22 mouse cellular contexts compared by ENCODE assay signal in genomic region chr8:115420536-115420935, GRCm38 (mm10).
"Had no signal": no experiment of that assay in that cellular context is flagged by ENCODE, and none has a peak within 500 bp of the region (broad histone marks: within the 10 kb centered on the region; RNA-seq: fewer than 3 reads in every experiment).

No protein-coding gene starts in this region.

- H3K9ac ChIP-seq: liver, embryonic 12.5 days; liver, embryonic 15.5 days; lung, embryonic 15.5 days; midbrain, embryonic 12.5 days; midbrain, embryonic 15.5 days; neural tube, embryonic 12.5 days; neural tube, embryonic 15.5 days; stomach, embryonic 15.5 days had no signal

- H3K9me3 ChIP-seq: liver, embryonic 12.5 days; liver, embryonic 15.5 days; lung, embryonic 15.5 days; midbrain, embryonic 12.5 days; midbrain, embryonic 15.5 days; neural tube, embryonic 12.5 days; neural tube, embryonic 15.5 days; stomach, embryonic 15.5 days had no signal

- H3K4me1 ChIP-seq: liver, embryonic 15.5 days; lung, embryonic 15.5 days; midbrain, embryonic 15.5 days; neural tube, embryonic 15.5 days; stomach, embryonic 15.5 days had no signal

- H3K4me2 ChIP-seq: liver, embryonic 12.5 days; liver, embryonic 15.5 days; lung, embryonic 15.5 days; midbrain, embryonic 12.5 days; midbrain, embryonic 15.5 days; neural tube, embryonic 12.5 days; neural tube, embryonic 15.5 days; stomach, embryonic 15.5 days had no signal

- H3K27ac ChIP-seq: layer of hippocampus, adult 2 months; left cerebral cortex, adult 2 months; liver, embryonic 12.5 days; liver, embryonic 15.5 days; lung, embryonic 15.5 days; midbrain, embryonic 12.5 days; midbrain, embryonic 15.5 days; neural tube, embryonic 12.5 days; neural tube, embryonic 15.5 days; stomach, embryonic 15.5 days had no signal

- H3K4me3 ChIP-seq: layer of hippocampus, adult 2 months; left cerebral cortex, adult 2 months; liver, embryonic 12.5 days; liver, embryonic 15.5 days; lung, embryonic 15.5 days; midbrain, embryonic 12.5 days; midbrain, embryonic 15.5 days; neural tube, embryonic 12.5 days; neural tube, embryonic 15.5 days; stomach, embryonic 15.5 days had no signal

- H3K36me3 ChIP-seq: liver, embryonic 12.5 days; liver, embryonic 15.5 days; lung, embryonic 15.5 days; midbrain, embryonic 12.5 days; midbrain, embryonic 15.5 days; neural tube, embryonic 12.5 days; neural tube, embryonic 15.5 days; stomach, embryonic 15.5 days had no signal

- ATAC-seq: liver, embryonic 12.5 days; midbrain, embryonic 15.5 days had no signal

- H3K27me3 ChIP-seq: liver, embryonic 12.5 days; liver, embryonic 15.5 days; midbrain, embryonic 15.5 days; neural tube, embryonic 12.5 days; neural tube, embryonic 15.5 days; stomach, embryonic 15.5 days had no signal

- DNase-seq: kidney, adult 11 months; kidney, adult 8-10 months; kidney, postnatal 14 days; layer of hippocampus, postnatal 36 days; lung, adult 18-20 months; lung, postnatal 14 days; lung, postnatal 4 days; right cerebral cortex, adult 18-20 months; right cerebral cortex, postnatal 14 days; right cerebral cortex, postnatal 4 days; spleen, adult 18-20 months; thymus, postnatal 25 days had no signal
